Mouse (Mus musculus) intestine, embryonic 15.5 days (tissue): ENCODE results near the gene Dync1li2. TPM values are rescaled to one million over a fixed set of nuclear protein-coding genes. Genes with fewer than 3 reads are reported as not detected.
A peak's percentile ranks its signal among the peaks of the same experiment; 100 is the strongest.

Experiments used
- ATAC-seq: fragments of 200-750 bp; cut with Nextera tagmentation; 2 replicates; pipeline ENCODE4 v1.8.0; 2017; ENCODE audit warnings: moderate TSS enrichment, moderate library complexity
- H3K27ac ChIP-seq: fragments of 300-500 bp; sonication (generic); 2 replicates; pipeline ENCODE4 v1.5.1; 2015; ENCODE audit warnings: mild to moderate bottlenecking, inconsistent platforms
- H3K27me3 ChIP-seq: fragments of 300-500 bp; sonication (generic); replicated peaks from 2 replicates; pipeline ENCODE4 v1.6.1; 2015; ENCODE audit warnings: inconsistent platforms
- H3K36me3 ChIP-seq: fragments of 300-500 bp; sonication (generic); 2 replicates; pipeline ENCODE4 v1.6.1; 2015; ENCODE audit warnings: inconsistent platforms
- H3K4me1 ChIP-seq: fragments of 300-500 bp; sonication (generic); replicated peaks from 2 replicates; pipeline ENCODE4 v1.6.1; 2015; ENCODE audit warnings: inconsistent platforms
- H3K4me2 ChIP-seq: fragments of 300-500 bp; sonication (generic); replicated peaks from 2 replicates; pipeline ENCODE4 v1.6.1; 2015; ENCODE audit warnings: mild to moderate bottlenecking, inconsistent platforms
- H3K4me3 ChIP-seq: fragments of 300-500 bp; sonication (generic); replicated peaks from 2 replicates; pipeline ENCODE4 v1.5.1; 2015; ENCODE audit warnings: inconsistent platforms
- H3K9ac ChIP-seq: fragments of 300-500 bp; sonication (generic); 2 replicates; pipeline ENCODE4 v1.6.1; 2015; ENCODE audit warnings: inconsistent platforms
- H3K9me3 ChIP-seq: fragments of 300-500 bp; sonication (generic); 2 replicates; pipeline ENCODE4 v1.6.1; 2016; ENCODE audit warnings: inconsistent platforms
- WGBS: fragments of 180-500 bp; shearing (Covaris S2); methylation state at CpG from one replicate; pipeline ENCODE4 v1.1.7; 2015; 5-methylcytosine and 5-hydroxymethylcytosine counted together
- polyA plus RNA-seq: library from polyadenylated mRNA; unstranded; fragments of >200 nt; fragmentation: Nextera tagmentation; extraction: Ambion mirVana; gene quantifications from 2 replicates; pipeline ENCODE4 v1.2.1, GENCODE M21; 2015

Dync1li2 gene
- polyA plus RNA-seq, 1 experiment from 2014 or later, result 46.0 TPM

DNA sequence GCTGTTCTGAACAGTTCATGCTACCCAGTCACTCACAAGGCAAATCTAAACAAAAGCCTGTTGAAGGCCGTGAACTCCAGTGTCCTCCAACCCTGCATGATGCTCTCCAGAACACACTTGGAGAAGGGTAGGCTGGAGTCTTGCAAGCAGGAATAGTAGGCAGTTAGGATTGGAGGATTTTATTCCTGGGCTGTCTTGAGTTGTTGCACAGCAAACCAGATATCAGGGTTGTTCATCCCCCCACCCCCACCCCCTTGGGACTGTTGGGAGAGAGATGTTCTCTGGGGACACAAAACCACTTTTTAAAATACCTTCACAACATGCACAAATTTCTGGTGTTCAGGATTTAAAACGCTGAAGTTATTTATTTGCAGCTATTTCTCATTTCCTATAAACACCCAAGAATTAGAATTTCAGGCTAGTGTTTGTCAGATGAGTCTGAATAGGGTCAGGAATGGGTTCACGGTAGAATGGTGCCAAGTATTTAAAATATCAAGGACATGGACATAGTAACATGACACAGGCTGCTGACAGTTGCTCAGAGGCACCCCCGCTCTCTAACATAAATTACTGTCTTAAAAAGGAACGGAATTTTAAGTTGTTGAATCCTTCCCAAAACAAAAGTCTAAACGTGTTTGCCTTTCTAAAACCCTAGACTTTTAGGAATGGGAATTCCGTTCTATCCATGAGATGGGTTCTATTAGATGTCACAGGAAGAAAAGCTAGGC, 29.9 kb downstream of the Dync1li2 start:
- H3K4me3 ChIP-seq, result no peak overlapping the region
- no peak overlapping the region for H3K9ac ChIP-seq
- peak overlapping the region; percentile 19; the same call in 1 of the 2 replicates for H3K27ac ChIP-seq
- WGBS, result 40% methylated on average over 7 of the region's 7 CpGs
- no peaks in the 10 kb centered on the region for H3K27me3 ChIP-seq
- no peaks in the 10 kb centered on the region for H3K9me3 ChIP-seq
- peaks cover 5% of the 10 kb centered on the region for H3K36me3 ChIP-seq
- ATAC-seq, result peak; percentile 59
- H3K4me1 ChIP-seq, result peaks cover 10% of the 10 kb centered on the region; the same call in 1 of the 2 replicates
- H3K4me2 ChIP-seq, result no peak overlapping the region

DNA sequence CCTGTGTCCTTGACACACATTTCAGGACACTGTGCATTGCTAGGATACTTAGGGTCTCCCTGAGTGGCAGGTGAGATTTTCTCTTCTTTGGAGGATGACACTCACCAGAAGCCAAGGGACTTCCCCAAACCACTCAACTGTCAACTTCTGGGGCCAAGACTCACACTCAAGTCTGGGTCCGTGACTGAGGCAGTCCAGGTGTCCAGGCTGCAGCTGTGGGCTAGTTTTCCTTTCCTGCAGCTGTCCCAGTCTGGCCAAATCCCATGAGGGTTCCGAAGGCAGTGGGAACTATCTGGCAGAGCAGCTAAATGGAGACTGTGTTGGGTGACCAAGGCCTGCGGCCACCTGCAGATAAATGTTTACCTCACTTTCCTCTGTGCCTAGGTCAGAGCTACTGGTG, 30.9 kb downstream of the Dync1li2 start:
- H3K9ac ChIP-seq, result no peak overlapping the region
- no peak overlapping the region for H3K27ac ChIP-seq
- no peak overlapping the region for H3K4me2 ChIP-seq
- no peak for ATAC-seq
- H3K4me3 ChIP-seq, result no peak overlapping the region
- no peaks in the 10 kb centered on the region for H3K9me3 ChIP-seq
- peaks cover 10% of the 10 kb centered on the region; the same call in 1 of the 2 replicates for H3K4me1 ChIP-seq
- 70% methylated on average over 3 of the region's 3 CpGs for WGBS
- H3K27me3 ChIP-seq, result no peaks in the 10 kb centered on the region
- H3K36me3 ChIP-seq, result no peaks in the 10 kb centered on the region

DNA sequence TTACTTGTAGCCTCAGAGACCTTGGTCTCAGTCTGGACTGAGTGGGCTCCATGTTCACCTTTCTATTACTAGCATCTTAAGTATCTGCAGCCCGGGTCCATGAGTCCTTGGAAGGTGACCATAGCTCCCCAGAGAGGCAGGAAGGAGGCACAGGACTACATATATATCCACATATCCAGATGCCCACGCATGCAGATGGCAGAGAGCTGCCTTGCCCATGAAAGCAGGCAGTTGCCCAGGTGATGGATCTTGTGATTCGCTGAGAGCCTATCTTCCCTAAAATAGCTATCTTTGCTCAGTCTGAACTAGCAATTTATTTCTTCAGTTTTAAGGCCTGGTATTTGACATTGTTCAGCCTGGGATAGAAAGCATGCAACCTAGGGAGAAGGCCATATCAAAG, 31.4 kb downstream of the Dync1li2 start:
- no peaks in the 10 kb centered on the region for H3K27me3 ChIP-seq
- H3K4me3 ChIP-seq, result no peak overlapping the region
- H3K27ac ChIP-seq, result no peak overlapping the region
- H3K36me3 ChIP-seq, result no peaks in the 10 kb centered on the region
- WGBS, result 91% methylated on average over 3 of the region's 3 CpGs
- no peak for ATAC-seq
- H3K4me2 ChIP-seq, result no peak overlapping the region
- H3K9ac ChIP-seq, result no peak overlapping the region
- peaks cover 10% of the 10 kb centered on the region; the same call in 1 of the 2 replicates for H3K4me1 ChIP-seq
- no peaks in the 10 kb centered on the region for H3K9me3 ChIP-seq

DNA sequence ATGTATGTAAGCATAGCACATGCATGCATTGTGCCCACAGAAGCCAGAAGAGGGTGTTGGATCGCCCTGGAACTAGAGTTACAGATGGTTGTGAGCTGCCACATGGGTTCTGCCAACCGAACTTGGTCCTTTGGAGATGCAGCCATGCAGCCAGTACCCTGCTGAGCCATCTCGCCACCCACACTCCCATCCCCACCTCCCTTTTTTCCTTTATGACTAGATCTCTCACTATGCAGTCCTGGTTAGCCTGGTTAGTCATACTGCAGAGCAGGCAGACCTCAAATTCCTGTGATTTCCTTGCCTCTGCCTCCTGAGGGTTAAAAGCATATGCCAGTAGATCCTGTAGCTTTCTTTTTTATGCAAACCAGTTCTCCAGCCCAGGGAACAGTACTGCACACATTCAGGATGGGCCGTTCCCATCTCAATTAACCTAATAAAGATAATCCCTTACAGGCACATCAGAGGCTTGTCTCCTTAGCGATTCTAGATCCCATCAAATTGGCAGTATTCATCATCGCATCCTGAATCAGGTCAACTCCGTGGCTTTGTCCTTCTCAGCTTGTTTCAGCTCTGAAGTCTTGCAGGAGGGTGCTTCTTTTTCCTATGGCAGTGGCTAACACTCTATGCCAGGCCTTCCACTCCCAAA, 32.1 kb downstream of the Dync1li2 start:
- WGBS, result 67% methylated on average over 7 of the region's 7 CpGs
- H3K4me3 ChIP-seq, result no peak overlapping the region
- no peak overlapping the region for H3K27ac ChIP-seq
- H3K9ac ChIP-seq, result no peak overlapping the region
- ATAC-seq, result no peak
- H3K36me3 ChIP-seq, result no peaks in the 10 kb centered on the region
- peaks cover 10% of the 10 kb centered on the region; the same call in 1 of the 2 replicates for H3K4me1 ChIP-seq
- no peaks in the 10 kb centered on the region for H3K9me3 ChIP-seq
- no peaks in the 10 kb centered on the region for H3K27me3 ChIP-seq
- H3K4me2 ChIP-seq, result no peak overlapping the region

DNA sequence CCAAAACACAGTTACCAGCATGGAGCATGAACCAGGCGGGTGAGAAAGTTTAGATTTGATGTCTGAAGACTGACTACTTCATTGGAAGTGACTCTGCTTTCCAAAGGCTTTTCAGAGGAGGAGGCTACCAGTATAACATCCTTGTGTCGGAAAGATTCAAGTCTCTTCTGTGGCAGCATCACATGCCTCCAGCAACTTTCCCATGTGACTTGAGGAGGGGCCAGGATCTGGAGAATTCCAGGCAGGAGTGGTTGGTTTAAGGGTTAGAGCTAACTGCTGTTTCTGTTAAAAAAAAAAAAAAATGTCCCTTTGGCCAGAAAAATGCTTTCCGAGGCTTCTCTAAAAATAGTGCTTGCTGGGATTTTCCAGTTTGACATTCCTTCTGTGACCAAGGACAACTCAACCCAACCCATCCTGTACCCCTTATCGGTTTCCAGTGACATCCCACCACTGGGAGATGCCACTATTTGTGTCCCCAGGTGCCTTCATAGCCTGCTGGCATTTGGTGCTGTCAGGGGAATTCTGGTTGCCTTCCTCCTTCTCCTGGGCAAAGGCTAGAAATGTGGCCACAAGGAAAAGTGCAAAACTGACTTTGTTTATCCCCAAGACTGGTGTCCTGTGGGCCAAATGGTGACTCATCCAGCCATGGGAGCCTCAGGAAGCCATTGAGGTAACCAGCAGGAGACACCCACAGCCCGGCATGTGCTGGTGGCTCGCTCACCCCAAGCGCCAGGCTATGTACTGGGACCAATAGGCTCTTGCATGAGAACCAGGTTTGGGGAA, 34.3 kb downstream of the Dync1li2 start:
- Histone ChIP-seq H3K36me3 (no peaks in the 10 kb centered on the region), H3K9ac (no peak overlapping the region), H3K4me2 (no peak overlapping the region), H3K27ac (no peak overlapping the region), H3K4me3 (no peak overlapping the region), H3K9me3 (no peaks in the 10 kb centered on the region), H3K4me1 (peaks cover 6% of the 10 kb centered on the region), H3K27me3 (no peaks in the 10 kb centered on the region)
- 85% methylated on average over 7 of the region's 7 CpGs for WGBS
- ATAC-seq, result no peak

DNA sequence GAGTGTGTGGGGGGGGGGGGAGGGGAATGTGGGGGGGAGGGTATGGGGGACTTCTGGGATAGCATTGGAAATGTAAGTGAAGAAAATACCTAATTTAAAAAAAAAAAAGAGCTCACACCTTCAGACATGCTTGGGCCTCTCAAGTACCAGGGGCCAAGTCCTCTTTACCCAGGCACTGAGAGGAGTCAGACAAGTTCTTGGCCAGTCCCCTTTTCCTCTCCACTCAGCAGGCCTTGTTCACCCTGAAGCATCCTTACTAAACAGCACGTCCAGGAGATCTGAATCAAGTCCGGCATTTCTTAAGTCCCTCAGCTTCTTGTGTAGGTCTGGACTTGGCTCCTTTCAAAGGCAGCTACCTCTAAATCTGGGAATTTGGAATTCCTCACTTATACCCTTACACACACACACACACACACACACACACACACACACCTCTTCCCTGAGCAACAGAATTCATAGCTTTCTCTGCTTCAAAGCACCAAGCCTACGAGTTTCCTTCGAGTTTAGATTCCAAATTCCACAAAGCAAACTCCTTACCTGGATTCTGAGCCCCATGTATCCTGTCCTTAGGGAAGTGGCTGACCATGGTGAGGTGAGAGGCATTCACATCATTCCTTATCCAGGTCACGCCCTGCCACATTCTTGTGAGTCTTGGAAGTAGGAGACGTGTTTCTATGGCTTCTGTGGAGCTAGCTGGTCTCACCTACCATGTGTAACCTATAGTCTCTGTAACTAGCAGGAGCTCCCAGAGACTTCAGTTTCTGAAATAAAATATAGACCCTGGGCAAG, 36.3 kb downstream of the Dync1li2 start:
- no peaks in the 10 kb centered on the region for H3K9me3 ChIP-seq
- peaks cover 3% of the 10 kb centered on the region; the same call in 1 of the 2 replicates for H3K4me1 ChIP-seq
- H3K27ac ChIP-seq, result no peak overlapping the region
- ATAC-seq, result no peak
- no peak overlapping the region for H3K4me2 ChIP-seq
- H3K4me3 ChIP-seq, result no peak overlapping the region
- H3K36me3 ChIP-seq, result no peaks in the 10 kb centered on the region
- H3K9ac ChIP-seq, result no peak overlapping the region
- H3K27me3 ChIP-seq, result no peaks in the 10 kb centered on the region
- 66% methylated on average over 6 of the region's 6 CpGs for WGBS

DNA sequence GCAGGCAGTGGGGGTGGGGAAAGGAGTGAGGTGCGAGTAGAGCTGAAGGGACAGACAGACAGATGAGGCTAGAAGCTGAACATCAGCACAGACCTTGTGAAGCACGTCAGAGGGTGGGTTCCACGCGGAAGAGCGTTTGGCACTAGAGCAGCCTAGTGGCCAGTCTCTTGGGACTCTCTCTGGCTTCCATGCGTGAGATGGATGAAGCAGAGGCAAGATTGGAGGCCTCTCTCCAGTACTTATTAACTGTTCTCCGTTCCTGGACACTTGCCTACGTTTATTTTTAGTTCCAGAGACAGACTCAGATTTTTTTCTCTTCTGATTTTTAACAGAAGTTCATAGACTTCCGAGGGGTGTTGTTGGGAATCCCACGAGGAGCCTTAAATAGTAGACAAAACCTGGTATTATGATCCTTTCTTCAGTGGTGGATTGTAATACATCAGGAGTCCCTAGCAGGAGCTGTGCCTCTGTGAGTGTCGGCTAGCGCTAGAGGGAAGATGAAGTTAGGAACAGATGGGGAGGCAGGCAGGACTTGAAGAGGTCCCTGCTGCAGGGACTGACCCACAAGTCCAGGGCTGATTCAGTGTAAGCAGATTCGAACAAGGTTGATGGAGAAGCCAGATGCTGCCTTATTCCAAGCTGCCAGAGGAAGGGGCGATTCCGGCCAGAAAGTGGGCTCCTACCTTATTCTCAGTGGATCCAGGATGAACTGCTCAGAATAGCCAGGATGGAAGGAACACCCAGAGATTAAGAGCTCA, 37.2 kb downstream of the Dync1li2 start:
- no peak overlapping the region for H3K9ac ChIP-seq
- no peaks in the 10 kb centered on the region for H3K36me3 ChIP-seq
- H3K4me2 ChIP-seq, result no peak overlapping the region
- peaks cover 3% of the 10 kb centered on the region; the same call in 1 of the 2 replicates for H3K4me1 ChIP-seq
- H3K27ac ChIP-seq, result 0 out of 2 replicates have a peak overlapping the region, but pooled peaks have one; percentile 36
- peak; percentile 40; the same call in 1 of the 2 replicates for ATAC-seq
- no peaks in the 10 kb centered on the region for H3K27me3 ChIP-seq
- H3K9me3 ChIP-seq, result no peaks in the 10 kb centered on the region
- WGBS, result 52% methylated on average over 15 of the region's 15 CpGs
- H3K4me3 ChIP-seq, result no peak overlapping the region

DNA sequence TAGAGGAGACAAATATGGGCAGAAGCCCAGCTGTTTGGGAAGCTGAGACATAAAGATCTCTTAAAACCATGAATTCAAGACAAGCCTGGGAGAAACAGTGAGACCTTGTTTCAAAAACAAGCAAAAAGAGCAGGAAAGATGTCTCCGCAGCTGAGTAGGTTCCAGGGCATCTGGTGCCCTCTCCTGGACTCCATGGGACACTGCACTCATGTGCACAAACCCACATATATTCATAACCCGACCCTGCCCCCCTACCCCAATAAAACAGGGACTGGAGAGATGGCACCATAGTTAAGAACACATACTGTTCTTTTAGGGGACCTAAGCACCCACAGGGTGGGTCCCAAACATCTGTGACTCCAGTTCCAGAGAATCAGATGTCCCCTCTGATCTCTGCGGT, 39.3 kb downstream of the Dync1li2 start:
- Histone ChIP-seq H3K4me1 (peaks cover 3% of the 10 kb centered on the region; the same call in 1 of the 2 replicates), H3K4me3 (no peak overlapping the region), H3K4me2 (no peak overlapping the region), H3K27ac (no peak overlapping the region), H3K9me3 (no peaks in the 10 kb centered on the region), H3K36me3 (no peaks in the 10 kb centered on the region), H3K9ac (no peak overlapping the region), H3K27me3 (no peaks in the 10 kb centered on the region)
- no peak for ATAC-seq
- WGBS, result 80% methylated on average over 3 of the region's 3 CpGs

DNA sequence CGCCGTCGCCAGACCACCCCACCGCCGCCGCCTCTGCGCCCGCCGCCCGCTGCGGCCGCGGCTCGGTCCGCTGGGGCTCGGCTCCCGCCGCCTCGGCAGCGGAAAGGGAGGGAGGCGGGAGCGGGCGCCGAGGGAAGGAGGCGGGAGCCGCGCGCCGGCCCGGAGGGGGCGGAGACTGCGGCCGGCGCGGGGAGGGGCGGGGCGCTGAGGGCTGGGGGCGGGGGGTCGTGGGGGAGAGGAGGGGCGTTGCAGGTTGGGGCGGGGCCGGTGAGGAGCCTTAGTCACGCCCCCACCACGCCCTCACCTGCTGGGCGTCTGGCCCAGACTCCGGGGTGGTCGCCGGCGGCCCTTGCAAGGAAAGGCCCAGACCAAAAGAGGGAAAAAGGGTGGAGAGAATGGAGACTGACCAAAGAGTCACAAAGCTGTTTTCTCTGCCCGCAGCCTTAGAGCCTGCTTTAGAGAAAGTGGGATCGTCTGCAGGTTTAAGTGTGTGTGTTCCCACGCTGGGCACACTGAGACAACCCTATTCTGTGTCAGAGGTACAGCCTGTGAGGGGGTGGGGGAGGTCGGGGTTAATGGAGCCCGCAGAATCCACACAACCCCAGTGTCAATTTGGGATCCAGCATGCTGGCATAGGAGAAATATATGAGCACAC, 47.0 kb downstream of the Dync1li2 start, which contains the start of gene Cmtm4:
Gene Cmtm4 (minus strand): TSS at position 105 of the 655 bp plus-strand sequence.
- H3K36me3 ChIP-seq, result no peaks in the 10 kb centered on the region
- ATAC-seq, result peak; percentile 89
- WGBS, result 1% methylated on average over 26 of the region's 54 CpGs

DNA sequence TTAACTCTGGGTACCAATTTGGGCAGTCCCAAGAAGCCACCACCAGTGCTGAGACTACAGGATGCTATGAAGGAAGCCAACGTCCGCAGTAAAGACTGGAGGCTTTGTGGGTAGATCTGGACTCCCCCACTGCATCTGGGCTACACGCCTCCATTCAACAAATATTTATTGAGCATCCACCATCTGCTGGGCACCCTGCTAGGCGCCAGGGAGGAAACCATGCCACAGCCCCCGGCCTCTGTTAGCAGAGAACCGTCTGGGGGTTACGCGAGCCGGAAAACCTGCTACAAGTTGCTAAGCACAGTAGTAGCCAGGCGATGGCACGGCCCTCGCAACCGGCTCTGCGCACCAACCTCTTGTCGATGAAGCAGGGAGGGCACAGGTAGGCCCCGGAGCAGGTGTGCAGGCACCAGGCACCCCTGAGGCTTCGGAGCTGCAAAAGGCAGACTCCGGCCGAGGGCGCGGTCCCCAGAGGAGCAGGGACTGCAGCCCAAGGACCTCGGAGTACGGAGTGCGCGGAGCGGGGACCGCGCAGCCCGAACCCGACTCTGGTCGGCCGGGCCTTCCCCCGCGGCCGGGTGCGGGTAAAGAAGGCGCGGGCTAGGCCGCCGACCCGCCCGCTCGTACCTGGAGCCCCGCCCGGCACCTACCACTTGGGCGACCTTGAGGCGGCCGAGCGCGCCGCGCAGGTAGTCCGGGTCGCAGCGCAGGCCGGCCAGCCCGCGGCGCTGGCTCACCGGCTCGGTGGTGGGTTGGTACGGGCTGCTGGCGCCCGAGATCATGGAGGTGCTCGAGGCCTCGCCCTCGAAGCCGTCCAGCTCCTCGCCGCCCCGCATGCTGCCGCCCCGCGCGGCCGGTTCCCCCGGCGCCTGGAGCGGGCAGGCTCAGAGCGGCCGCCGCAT, 47.8 kb downstream of the Dync1li2 start:
- H3K4me1 ChIP-seq, result peaks cover 10% of the 10 kb centered on the region
- under 1% methylated on average over 81 of the region's 82 CpGs for WGBS
- peak; percentile 71 for ATAC-seq
- peak overlapping the region; percentile 88 for H3K27ac ChIP-seq
- H3K4me3 ChIP-seq, result peak overlapping the region; percentile 87
- H3K27me3 ChIP-seq, result no peaks in the 10 kb centered on the region
- peak overlapping the region; percentile 94 for H3K9ac ChIP-seq
- H3K36me3 ChIP-seq, result no peaks in the 10 kb centered on the region
- no peaks in the 10 kb centered on the region for H3K9me3 ChIP-seq
- H3K4me2 ChIP-seq, result peak overlapping the region; percentile 91

More for the DNA sequence above, 47.0 kb downstream of the Dync1li2 start, which contains the start of gene Cmtm4:
- H3K27ac ChIP-seq, result peak within 1 kb of the TSS; percentile 88
- peak within 1 kb of the TSS; percentile 87 for H3K4me3 ChIP-seq
- H3K4me1 ChIP-seq, result peaks cover 10% of the 10 kb centered on the region
- no peaks in the 10 kb centered on the region for H3K27me3 ChIP-seq
- no peaks in the 10 kb centered on the region for H3K9me3 ChIP-seq
- H3K4me2 ChIP-seq, result peak within 1 kb of the TSS; percentile 91
- peak within 1 kb of the TSS; percentile 94 for H3K9ac ChIP-seq
